Mouse (Mus musculus) cortical plate, adult 2 months (tissue): ENCODE results near the gene Polr2m.

ENCODE experiments used
- CTCF ChIP-seq: fragments of 200-500 bp; IDR thresholded peaks from 2 replicates; pipeline ENCODE4 v1.5.1; 2011; ENCODE audit warnings: mild to moderate bottlenecking, control low read depth, low read length; ENCODE audit not compliant: insufficient read depth; ENCODE audit errors: extremely low read depth
- POLR2A ChIP-seq: fragments of 200-500 bp; IDR thresholded peaks from 2 replicates; pipeline ENCODE4 v1.6.1; 2011; ENCODE audit warnings: mild to moderate bottlenecking, low read length, control low read depth; ENCODE audit not compliant: insufficient read depth; ENCODE audit errors: extremely low read depth

GRCm38 (mm10) chr9:71535036-71535435 is 49.3 kb upstream of the Polr2m start:
- TF ChIP-seq POLR2A (no peak), CTCF (no peak)
